Mouse (Mus musculus) T-helper 2 cell (primary cell): ENCODE data around the gene Ajm1.

Experiments used
- in situ Hi-C: fragments of 300-600 bp; cut with MboI, MseI; formaldehyde crosslinking; loops from one replicate; pipeline ENCODE4 v1.15.1; 2025; ENCODE audit warnings: high pct_unique_total_duplicates

Gene Ajm1

DNA sequence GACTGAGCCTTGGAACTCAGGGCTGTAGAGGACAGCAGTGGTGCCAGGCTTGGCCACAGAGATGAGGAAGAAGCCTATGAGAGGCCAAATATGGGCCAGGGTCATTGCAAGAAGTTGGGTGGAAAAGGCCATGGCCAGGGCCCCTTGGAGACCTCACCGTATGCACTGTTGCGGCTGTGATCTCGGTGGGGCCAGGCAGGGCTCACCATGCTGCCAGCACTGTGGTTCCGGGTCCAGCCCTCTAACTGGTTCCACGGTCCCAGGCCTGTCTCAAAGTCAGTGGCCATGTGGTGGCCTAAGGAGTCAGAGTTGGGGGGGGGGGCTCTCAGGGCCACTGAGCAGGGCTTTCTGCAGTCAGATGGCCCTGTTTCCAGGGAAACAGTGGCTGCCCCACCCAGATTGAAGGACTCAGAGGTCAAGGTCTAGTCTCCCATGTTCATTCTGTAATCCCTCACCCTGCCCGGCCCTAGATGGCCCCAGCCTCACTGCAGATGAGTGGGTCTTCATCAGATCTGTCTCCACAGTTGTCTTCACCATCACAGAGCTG, 13.0 kb downstream of the Ajm1 start:
- in situ Hi-C loops, result no loop called here

GRCm38 (mm10) chr2:25566558-25566957, 15.0 kb downstream of the Ajm1 start:
- in situ Hi-C loops, result no loop called here

- in situ Hi-C loops, result no loop called here
Observed at GRCm38 (mm10) chr2:25565741-25566140, 15.8 kb downstream of the Ajm1 start.

DNA sequence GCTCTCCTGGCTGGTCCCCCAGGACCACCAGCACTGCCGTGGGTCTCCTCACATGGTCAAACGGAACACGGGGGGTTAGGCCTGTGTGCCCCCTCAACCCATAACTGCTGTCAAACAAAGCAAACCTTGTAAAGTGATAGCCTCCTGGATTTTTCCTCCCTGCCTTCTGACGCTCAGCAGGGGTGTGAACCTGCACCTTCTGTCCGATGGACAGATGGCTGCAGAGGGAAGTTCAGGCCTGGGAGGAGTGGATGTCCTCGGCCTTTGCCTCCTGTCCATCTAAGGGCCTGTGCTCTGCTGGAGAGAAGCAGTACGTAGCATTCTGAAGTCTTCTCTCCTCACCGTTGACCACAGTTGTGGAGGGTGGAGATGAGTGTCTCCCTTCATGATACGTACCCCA, 19.6 kb downstream of the Ajm1 start:
- in situ Hi-C loops, result no loop called here

DNA sequence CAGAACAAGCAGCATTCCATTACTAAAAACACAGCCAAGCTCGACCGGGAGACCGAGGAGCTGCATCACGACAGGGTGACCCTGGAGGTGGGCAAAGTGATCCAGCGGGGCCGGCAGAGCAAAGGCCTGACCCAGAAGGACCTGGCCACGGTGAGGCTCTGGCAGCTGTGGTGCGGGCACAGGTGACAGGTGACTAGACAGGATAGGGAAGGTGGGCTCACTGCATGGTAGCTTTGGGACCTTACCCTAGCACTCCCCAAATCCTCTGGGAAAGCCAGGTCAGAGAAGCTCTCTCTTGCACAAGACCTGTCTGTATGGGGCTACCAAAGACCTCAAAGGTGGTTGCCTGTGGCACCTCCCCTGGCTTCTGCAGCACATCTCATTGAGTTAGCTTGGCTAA, 21.0 kb downstream of the Ajm1 start:
- in situ Hi-C loops, result no loop called here

GRCm38 (mm10) chr2:25558774-25559173, 22.8 kb downstream of the Ajm1 start:
- in situ Hi-C loops, result loop anchor here (10.0 kb wide), 1 partner anchor 946 kb away; no protein-coding TSS in a partner anchor

DNA sequence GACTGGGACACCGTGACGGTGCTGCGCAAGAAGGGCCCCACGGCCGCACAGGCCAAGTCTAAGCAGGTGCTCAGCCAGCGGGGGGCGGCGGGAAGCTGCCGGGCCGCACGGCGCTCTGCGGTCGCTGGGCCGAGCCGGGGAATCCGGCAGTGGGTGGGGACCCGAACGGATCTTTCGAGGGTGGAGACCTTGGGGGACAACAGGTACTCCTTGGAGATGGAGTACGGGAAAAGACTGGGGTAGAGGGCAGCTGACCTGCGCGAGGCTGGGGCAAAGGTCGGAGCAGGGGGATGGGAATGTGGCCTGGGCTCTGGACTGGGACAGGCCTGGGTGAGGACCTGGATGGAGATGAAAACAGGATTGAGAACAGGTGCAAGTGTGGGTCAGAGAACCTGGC, 23.6 kb downstream of the Ajm1 start:
- in situ Hi-C loops, result loop anchor here (10.0 kb wide), 1 partner anchor 947 kb away; no protein-coding TSS in a partner anchor

DNA sequence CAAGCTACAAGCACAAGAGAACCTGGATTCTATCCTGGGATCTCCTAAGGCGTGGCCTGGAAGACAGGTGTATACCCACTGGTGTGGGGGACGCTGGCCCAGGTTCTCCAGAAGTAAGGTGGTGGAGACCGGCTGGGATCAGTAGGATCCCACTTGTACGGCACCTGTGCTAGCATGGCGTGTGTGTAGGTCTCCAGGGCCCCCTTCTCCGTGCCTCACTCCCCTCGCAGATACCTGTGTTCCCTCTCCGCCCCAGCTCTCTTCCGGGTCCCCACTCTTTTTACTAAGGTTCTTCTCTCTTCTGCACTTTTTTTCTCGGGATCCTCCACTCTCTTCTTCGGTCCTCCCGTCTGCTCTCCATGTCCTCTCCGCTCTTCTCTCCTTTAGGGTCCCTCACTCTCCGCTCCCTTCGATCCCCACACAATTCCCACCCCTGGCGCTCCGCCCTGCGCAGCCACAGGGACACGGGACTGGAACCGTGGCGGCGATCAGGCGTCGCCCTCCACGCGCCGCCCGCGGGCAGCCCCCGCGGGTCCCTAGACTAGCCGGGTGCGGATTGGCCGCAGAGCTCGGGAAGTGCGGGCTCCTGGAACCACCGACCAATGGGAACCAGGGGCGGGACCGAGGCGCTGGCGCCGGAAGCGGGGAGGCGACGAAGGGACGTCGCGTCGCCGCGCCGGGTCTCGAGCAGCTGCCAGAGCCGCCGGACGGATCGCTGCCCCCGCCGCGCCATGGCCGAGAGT, 24.2 kb downstream of the Ajm1 start, which contains the start of gene Edf1:
Edf1 (plus strand) TSS at position 627 of the 743 bp plus-strand sequence.
- in situ Hi-C loops, result loop anchor here (10.0 kb wide), 1 partner anchor 947 kb away; no protein-coding TSS in a partner anchor

DNA sequence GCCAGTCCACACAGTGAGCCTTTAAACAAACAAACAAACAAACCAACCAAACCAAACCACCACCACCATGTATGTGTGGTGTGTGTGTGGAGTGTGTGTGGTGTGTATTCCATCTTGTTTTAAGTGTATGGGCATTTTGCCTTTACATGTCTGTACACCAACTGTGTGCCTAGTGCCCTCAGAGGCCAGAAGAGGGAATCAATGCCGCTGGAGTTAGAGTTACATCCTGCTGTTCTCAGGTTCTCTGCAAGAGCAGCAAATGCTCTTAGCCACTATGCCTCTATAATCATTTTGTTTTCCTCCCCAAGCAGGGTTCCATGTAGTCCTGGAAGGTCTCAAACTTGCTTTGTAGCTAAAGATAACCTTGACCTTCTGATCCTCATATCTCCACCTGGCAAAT, 25.3 kb downstream of the Ajm1 start:
- in situ Hi-C loops, result loop anchor here (10.0 kb wide), 1 partner anchor 949 kb away; no protein-coding TSS in a partner anchor

- in situ Hi-C loops, result loop anchor here (10.0 kb wide), 1 partner anchor 949 kb away; no protein-coding TSS in a partner anchor
Observed at GRCm38 (mm10) chr2:25555479-25555878, 26.1 kb downstream of the Ajm1 start.

- in situ Hi-C loops, result loop anchor here (10.0 kb wide), 1 partner anchor 952 kb away; no protein-coding TSS in a partner anchor
Observed at GRCm38 (mm10) chr2:25553171-25553786, 28.3 kb downstream of the Ajm1 start.

GRCm38 (mm10) chr2:25551186-25551585, 30.4 kb downstream of the Ajm1 start:
- in situ Hi-C loops, result loop anchor here (10.0 kb wide), 1 partner anchor 954 kb away; no protein-coding TSS in a partner anchor

DNA sequence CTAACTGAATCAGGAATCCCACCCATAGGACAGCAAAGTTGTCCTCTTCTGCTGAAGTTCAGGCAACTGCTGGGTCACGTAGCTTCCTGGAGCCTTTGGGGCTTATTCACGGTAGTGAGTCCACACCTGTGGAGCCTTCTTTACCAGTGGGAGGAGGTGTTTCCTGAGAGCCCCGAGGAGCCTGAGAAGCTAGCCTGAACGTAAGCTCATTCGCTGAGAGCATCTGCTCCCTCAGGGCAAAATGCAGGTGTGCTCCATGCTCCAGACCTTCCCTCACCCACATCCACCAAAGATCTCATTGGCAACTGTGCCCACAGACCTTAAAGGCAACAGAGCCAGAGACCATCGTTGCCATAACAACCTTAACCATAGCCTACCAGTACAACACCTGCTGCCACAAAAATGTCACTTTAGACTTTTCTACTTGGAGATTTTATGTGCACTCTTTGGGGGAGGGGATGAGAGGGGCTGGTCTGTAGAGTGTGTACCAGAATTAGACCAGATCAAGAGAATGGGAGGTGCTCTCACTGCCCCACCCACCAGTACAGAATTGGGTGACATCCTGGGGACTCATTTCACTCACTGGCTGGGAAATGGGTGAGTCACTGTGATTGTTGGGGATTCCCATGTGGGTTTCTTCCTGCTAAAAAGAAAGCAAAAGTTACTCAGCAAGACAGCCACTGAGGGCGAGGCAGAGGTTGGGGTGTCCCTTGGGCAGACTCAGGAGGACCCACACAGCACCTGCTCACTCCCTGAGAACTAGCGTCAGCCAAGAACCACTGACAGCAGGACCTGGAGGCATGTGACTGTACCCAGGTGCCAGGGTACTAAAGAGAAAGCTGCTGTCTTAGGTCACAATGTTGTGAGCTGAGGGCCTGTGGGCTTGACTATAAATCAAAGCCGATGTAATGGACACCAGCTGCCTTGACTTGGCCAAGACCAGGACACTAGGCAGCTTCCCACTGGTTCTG, 32.3 kb downstream of the Ajm1 start:
- in situ Hi-C loops, result no loop called here

- in situ Hi-C loops, result no loop called here
Observed at GRCm38 (mm10) chr2:25546811-25547491, 34.6 kb downstream of the Ajm1 start, which contains the start of gene Traf2. TSS of gene Traf2 (minus strand) at chr2:25546940.

DNA sequence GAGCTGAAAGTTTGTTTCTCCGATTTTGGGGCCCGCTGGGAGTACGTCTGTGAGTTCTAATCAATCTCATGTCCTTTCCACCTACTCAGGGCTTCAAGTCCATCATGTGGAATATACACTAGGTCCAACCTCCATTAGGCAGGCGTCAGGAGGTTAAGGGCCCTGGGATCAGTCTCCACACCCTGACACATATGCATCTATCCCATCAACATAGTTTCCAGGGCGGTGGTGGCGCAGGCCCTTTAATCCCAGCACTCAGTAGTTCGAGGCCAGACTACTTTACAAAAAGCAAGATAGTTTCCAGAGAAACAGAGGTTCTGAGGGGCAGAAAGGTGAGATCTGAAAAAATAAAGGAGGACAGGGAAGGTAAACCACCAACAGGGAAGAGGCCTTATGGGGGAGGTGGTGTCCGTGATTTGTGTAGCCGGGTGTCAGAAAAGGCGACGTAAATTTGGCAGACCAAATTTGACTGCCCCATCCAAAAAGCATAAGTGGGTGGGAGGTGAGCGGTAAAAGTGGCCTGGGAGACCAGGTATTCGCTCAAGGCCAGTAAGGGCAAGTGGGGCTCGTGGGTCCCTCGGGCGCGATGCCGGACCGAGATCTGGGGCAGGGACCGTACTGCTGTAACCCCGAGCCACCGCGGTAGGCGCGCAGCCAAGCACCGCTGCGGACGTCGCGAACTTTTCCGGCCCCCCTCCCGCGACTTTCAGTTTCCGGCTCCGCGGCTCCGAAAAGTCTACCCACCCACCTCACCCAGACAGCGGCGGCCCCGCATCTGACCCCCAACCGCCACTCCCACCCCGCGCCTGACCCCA, 35.4 kb downstream of the Ajm1 start:
- in situ Hi-C loops, result no loop called here

GRCm38 (mm10) chr2:25541644-25542367, 39.8 kb downstream of the Ajm1 start:
- in situ Hi-C loops, result no loop called here

DNA sequence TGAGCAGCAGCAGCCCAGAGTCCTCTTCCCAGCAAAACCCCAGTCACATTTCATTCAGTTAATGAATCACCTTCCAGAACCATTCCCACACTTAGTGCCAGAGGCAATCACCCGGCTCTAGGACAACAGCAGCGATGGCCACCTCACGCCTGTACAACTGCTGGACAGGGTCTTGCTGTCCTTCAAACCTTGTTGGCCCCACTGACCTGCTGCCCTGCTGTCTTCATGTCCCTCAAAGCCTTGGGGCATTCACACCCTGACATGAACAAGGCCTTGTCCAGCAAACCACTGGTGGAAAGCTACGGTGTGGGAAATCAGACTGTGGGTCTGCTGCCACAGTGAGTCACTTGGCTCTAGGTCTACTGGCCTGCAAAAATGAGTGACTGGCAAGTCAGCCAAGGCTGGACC, 41.0 kb downstream of the Ajm1 start:
- in situ Hi-C loops, result no loop called here

GRCm38 (mm10) chr2:25536531-25536930, 45.0 kb downstream of the Ajm1 start:
- in situ Hi-C loops, result no loop called here

- in situ Hi-C loops, result no loop called here
Observed at GRCm38 (mm10) chr2:25534866-25535182, 46.7 kb downstream of the Ajm1 start.
